Mouse (Mus musculus): ENCODE measurements around the gene M1ap. TPM values are rescaled to one million over a fixed set of nuclear protein-coding genes. Genes with fewer than 3 reads are reported as not detected.

Gene M1ap
- polyA plus RNA-seq, 1 experiment from 2014 or later, result 8.2 TPM

DNA sequence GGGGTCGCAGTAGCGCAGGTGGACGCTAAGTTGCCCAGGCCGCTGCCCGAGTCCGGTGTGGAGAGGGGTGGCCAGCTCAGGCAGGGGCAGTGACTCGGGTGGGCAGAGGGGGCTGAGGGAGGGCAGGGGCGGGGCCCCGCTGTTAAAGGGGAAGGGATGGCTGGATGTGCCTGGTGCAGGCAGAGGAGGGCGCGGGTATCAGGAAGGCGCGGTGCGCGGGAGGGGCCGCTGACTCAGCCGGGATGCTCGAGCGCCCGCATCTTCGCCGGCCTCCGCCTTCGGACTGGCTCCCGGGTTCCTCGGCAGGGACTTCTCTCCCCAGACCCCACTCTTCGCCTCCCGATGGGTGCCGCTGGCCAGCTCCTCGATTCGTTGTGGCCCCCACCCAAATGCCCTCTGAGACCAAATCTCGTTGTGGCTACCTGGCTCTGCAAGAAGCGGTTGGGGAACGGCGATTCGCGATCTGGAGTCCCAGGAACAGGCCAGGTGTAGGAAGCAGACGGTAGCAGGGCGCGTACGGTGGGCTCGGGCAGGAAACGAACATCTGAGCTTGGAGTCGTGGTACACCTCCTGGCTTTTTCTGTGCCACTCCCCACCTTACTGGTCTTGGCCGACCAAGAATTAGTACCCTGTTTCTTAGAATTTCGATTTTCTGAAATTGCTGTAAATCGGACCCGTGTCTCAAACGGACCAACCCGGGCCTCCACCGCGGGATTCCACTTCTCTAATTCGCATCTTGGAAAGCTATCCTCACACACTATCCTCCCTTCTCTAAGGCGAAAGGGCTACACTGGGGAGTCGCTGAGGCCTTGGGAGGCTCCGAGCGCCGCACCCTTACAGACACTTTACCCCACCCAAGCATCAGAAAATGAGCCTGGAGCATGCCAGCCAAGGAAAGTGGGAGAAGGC is 123.9 kb downstream of the M1ap start:
- H3K36me3 ChIP-seq (ENCODE audit: control insufficient read depth, insufficient read depth, low read length), result no peaks in the 10 kb centered on the region
- no peak for ATAC-seq (replicated peaks; ENCODE audit: low FRiP score)
- peak; percentile 77 for DNase-seq (ENCODE audit: low spot score)
- peak overlapping the region; percentile 31 for H3K4me3 ChIP-seq (ENCODE audit: low read depth, low read length)
- H3K9ac ChIP-seq (ENCODE audit: low read depth, low read length), result no peak overlapping the region
- H3K4me1 ChIP-seq (replicated peaks; ENCODE audit: control insufficient read depth, insufficient read depth, low read length), result peaks cover 19% of the 10 kb centered on the region
- no peak overlapping the region for H3K27ac ChIP-seq (ENCODE audit: low read depth, low read length)
- WGBS, result 1% methylated on average over 58 of the region's 58 CpGs
- peaks cover 93% of the 10 kb centered on the region for H3K27me3 ChIP-seq (replicated peaks; ENCODE audit: control insufficient read depth, insufficient read depth, low read length)
- H3K4me2 ChIP-seq, result peak overlapping the region; percentile 39
- H3K9me3 ChIP-seq (ENCODE audit: control insufficient read depth, low read length), result no peaks in the 10 kb centered on the region

DNA sequence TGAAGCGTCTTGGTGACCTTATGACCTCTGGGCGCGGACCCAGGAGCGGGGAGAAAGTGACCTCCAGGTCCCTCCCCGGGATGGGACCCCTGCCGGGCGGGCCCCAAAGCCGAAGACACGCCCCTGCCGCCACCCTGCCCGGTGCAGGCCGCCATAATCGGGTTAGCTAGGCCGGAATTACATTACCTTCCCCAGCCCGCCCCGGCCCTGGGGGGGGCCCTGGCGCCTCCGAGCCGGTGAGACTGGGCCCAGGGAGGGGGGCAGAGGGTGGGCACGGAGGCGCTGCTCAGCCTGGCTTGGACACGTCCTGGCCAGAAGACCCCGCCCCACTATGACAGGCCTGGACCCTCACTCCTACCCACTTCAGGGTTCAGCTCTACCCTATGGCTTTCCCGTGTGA is 124.5 kb downstream of the M1ap start:
- no peaks in the 10 kb centered on the region for H3K36me3 ChIP-seq (ENCODE audit: control insufficient read depth, insufficient read depth, low read length)
- DNase-seq (ENCODE audit: low spot score), result no peak
- ATAC-seq (replicated peaks; ENCODE audit: low FRiP score), result no peak
- H3K27me3 ChIP-seq (replicated peaks; ENCODE audit: control insufficient read depth, insufficient read depth, low read length), result peaks cover 90% of the 10 kb centered on the region
- 4% methylated on average over 24 of the region's 24 CpGs for WGBS
- H3K9ac ChIP-seq (ENCODE audit: low read depth, low read length), result no peak overlapping the region
- H3K9me3 ChIP-seq (ENCODE audit: control insufficient read depth, low read length), result no peaks in the 10 kb centered on the region
- H3K27ac ChIP-seq (ENCODE audit: low read depth, low read length), result no peak overlapping the region
- H3K4me3 ChIP-seq (ENCODE audit: low read depth, low read length), result no peak overlapping the region
- peaks cover 19% of the 10 kb centered on the region for H3K4me1 ChIP-seq (replicated peaks; ENCODE audit: control insufficient read depth, insufficient read depth, low read length)
- peak overlapping the region; percentile 39; the same call in 1 of the 2 replicates for H3K4me2 ChIP-seq

DNA sequence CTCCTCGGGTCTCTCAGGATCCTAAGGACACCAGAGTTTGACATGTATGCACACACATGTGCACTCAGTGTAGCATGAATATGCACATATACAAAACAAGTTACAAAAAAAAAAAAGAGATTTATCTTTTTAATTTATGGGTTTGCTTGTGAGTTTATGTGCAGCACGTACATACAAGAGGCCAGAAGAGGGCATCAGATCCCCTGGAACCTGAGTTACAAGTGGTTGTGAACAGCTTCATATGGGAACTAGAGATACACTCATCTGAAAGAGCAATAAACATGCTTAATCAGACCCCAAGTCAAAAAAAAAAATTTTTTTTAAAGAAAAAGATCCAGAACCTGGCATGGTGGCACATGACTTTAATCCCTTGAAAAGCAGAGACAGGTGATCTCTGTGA is 128.3 kb downstream of the M1ap start:
- peaks cover 15% of the 10 kb centered on the region for H3K4me1 ChIP-seq (replicated peaks; ENCODE audit: control insufficient read depth, insufficient read depth, low read length)
- H3K9me3 ChIP-seq (ENCODE audit: control insufficient read depth, low read length), result no peaks in the 10 kb centered on the region
- peaks cover 59% of the 10 kb centered on the region for H3K27me3 ChIP-seq (replicated peaks; ENCODE audit: control insufficient read depth, insufficient read depth, low read length)
- no peak overlapping the region for H3K4me3 ChIP-seq (ENCODE audit: low read depth, low read length)
- H3K27ac ChIP-seq (ENCODE audit: low read depth, low read length), result no peak overlapping the region
- DNase-seq (ENCODE audit: low spot score), result no peak
- no peaks in the 10 kb centered on the region for H3K36me3 ChIP-seq (ENCODE audit: control insufficient read depth, insufficient read depth, low read length)
- 31% methylated on average over 2 of the region's 2 CpGs for WGBS
- no peak overlapping the region for H3K4me2 ChIP-seq
- ATAC-seq (replicated peaks; ENCODE audit: low FRiP score), result no peak
- no peak overlapping the region for H3K9ac ChIP-seq (ENCODE audit: low read depth, low read length)

DNA sequence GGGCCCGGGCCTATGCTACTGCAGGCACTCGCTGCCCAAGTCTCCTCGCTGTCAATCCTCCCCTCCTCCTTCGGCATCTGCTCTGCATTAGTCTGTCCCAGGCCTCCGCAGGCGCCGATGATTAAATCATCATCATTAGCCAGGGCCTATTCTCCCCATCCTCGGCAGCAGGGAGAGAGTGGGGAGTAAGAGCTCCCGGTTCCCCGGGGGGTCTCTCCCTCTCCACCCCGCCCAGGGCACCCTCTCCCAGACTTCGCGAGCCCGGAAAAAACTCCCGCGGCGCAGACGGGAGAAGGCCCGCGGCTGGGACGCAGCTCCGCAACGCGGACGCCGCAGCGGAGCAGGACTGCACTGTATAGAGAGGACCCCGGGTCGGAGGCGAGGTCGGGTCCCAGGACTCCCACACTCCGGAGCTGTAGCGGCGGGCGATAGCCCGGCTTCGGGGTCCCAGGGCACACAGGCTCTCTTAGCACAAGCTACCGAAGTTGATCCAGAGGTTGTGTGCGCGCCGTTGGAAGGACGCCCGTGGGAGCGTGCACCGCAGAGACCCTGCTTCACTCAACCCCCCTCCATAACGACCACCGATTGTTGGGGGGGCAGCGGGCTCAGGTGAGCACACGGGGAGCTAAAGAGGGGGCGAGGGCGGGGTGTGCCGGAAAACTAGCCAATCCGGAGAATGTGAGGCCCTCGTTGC is 131.1 kb downstream of the M1ap start, which contains the start of gene Pcgf1:
Gene Pcgf1, plus strand, starts transcription at position 240 of the 694 bp plus-strand sequence.
- Histone ChIP-seq H3K27me3 (replicated peaks; ENCODE audit: control insufficient read depth, insufficient read depth, low read length) (peaks cover 38% of the 10 kb centered on the region), H3K9ac (ENCODE audit: low read depth, low read length) (peak within 1 kb of the TSS; percentile 79), H3K27ac (ENCODE audit: low read depth, low read length) (peak within 1 kb of the TSS; percentile 81), H3K4me2 (peak within 1 kb of the TSS; percentile 96), H3K9me3 (ENCODE audit: control insufficient read depth, low read length) (no peaks in the 10 kb centered on the region), H3K4me3 (ENCODE audit: low read depth, low read length) (peak within 1 kb of the TSS; percentile 76), H3K4me1 (replicated peaks; ENCODE audit: control insufficient read depth, insufficient read depth, low read length) (peaks cover 5% of the 10 kb centered on the region), H3K36me3 (ENCODE audit: control insufficient read depth, insufficient read depth, low read length) (peaks cover 12% of the 10 kb centered on the region; the same call in 1 of the 2 replicates)
- ATAC-seq (replicated peaks; ENCODE audit: low FRiP score) (peak; percentile 59), DNase-seq (ENCODE audit: low spot score) (no peak)
- WGBS, result under 1% methylated on average over 54 of the region's 54 CpGs

DNA sequence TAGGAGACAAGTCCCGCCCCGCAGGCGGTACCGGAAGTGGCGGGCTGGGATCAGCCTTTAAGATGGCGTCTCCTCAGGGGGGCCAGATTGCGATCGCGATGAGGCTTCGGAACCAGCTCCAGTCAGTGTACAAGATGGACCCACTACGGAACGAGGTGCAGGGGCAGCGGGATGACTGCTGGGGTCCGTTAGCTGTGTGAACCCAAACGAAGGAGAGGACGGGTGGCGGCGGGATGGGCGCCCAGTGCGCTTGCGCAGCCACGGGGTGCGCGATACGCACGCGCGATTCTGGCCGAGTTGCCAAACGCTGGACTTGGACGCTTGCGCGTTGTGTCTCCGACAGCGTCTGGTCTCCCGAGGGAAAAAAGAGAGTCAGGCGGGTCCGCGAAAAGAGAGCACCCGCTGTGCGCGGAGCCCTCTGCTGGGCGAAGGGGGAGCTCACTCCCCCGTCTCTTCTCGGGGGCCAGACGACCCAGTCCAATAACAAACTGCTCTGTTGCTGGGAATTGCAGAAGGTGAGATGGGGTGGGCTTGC is 131.7 kb downstream of the M1ap start:
- Histone ChIP-seq H3K36me3 (ENCODE audit: control insufficient read depth, insufficient read depth, low read length) (peaks cover 12% of the 10 kb centered on the region; the same call in 1 of the 2 replicates), H3K27me3 (replicated peaks; ENCODE audit: control insufficient read depth, insufficient read depth, low read length) (peaks cover 38% of the 10 kb centered on the region), H3K4me3 (ENCODE audit: low read depth, low read length) (peak overlapping the region; percentile 76), H3K9me3 (ENCODE audit: control insufficient read depth, low read length) (no peaks in the 10 kb centered on the region), H3K27ac (ENCODE audit: low read depth, low read length) (peak overlapping the region; percentile 81), H3K4me2 (peak overlapping the region; percentile 96), H3K9ac (ENCODE audit: low read depth, low read length) (peak overlapping the region; percentile 79), H3K4me1 (replicated peaks; ENCODE audit: control insufficient read depth, insufficient read depth, low read length) (peaks cover 5% of the 10 kb centered on the region)
- ATAC-seq (replicated peaks; ENCODE audit: low FRiP score) (peak; percentile 91), DNase-seq (ENCODE audit: low spot score) (peak; percentile 100)
- WGBS, result under 1% methylated on average over 46 of the region's 46 CpGs

Small RNA genes lying within 50 kb of the gene (microRNA-seq; reads per million reads assigned to microRNA genes)
- not detected for gene Mir7040 (ENCODE audit: borderline number of aligned reads)

Other genes with a start within 250 kb of the M1ap start
- gene Pole4, start 241.5 kb upstream of the M1ap start, polyA plus RNA-seq (2014; fragmentation: Nextera tagmentation; extraction: Ambion mirVana), result 106 and 108 TPM in 2 replicates
- 25.0 and 29.0 TPM in 2 replicates for gene Hk2, start 172.4 kb upstream of the M1ap start, polyA plus RNA-seq (2014; fragmentation: Nextera tagmentation; extraction: Ambion mirVana)
- gene Sema4f, start 7.1 kb upstream of the M1ap start, polyA plus RNA-seq (2014; fragmentation: Nextera tagmentation; extraction: Ambion mirVana), result 0.14 and 0.34 TPM in 2 replicates
- gene Dok1, start 86.6 kb downstream of the M1ap start, polyA plus RNA-seq (2014; fragmentation: Nextera tagmentation; extraction: Ambion mirVana), result 12.6 and 17.2 TPM in 2 replicates
- 5.0 and 6.2 TPM in 2 replicates for gene Loxl3, start 87.3 kb downstream of the M1ap start, polyA plus RNA-seq (2014; fragmentation: Nextera tagmentation; extraction: Ambion mirVana)
- gene Aup1, start 107.6 kb downstream of the M1ap start, polyA plus RNA-seq (2014; fragmentation: Nextera tagmentation; extraction: Ambion mirVana), result 220 and 230 TPM in 2 replicates
- 102 and 103 TPM in 2 replicates for gene Htra2, start 108.4 kb downstream of the M1ap start, polyA plus RNA-seq (2014; fragmentation: Nextera tagmentation; extraction: Ambion mirVana)
- gene Dqx1, start 110.9 kb downstream of the M1ap start, polyA plus RNA-seq (2014; fragmentation: Nextera tagmentation; extraction: Ambion mirVana), result 6.1 and 6.2 TPM in 2 replicates
- 0.30 and 0.95 TPM in 2 replicates for gene Tlx2, start 123.4 kb downstream of the M1ap start, polyA plus RNA-seq (2014; fragmentation: Nextera tagmentation; extraction: Ambion mirVana)
- 25.0 and 27.8 TPM in 2 replicates for gene Pcgf1, start 131.0 kb downstream of the M1ap start, polyA plus RNA-seq (2014; fragmentation: Nextera tagmentation; extraction: Ambion mirVana)
- 0.53 and 0.73 TPM in 2 replicates for gene Lbx2, start 139.5 kb downstream of the M1ap start, polyA plus RNA-seq (2014; fragmentation: Nextera tagmentation; extraction: Ambion mirVana)
- 2.0 and 2.5 TPM in 2 replicates for gene Ccdc142, start 154.7 kb downstream of the M1ap start, polyA plus RNA-seq (2014; fragmentation: Nextera tagmentation; extraction: Ambion mirVana)
- gene Gm42688, start 154.7 kb downstream of the M1ap start, polyA plus RNA-seq (2014; fragmentation: Nextera tagmentation; extraction: Ambion mirVana), result 2.7 and 2.9 TPM in 2 replicates
- 110 and 115 TPM in 2 replicates for gene Mrpl53, start 162.1 kb downstream of the M1ap start, polyA plus RNA-seq (2014; fragmentation: Nextera tagmentation; extraction: Ambion mirVana)
- gene Mogs, start 168.6 kb downstream of the M1ap start, polyA plus RNA-seq (2014; fragmentation: Nextera tagmentation; extraction: Ambion mirVana), result 88.9 and 89.6 TPM in 2 replicates
- 45.1 and 50.3 TPM in 2 replicates for gene Wbp1, start 174.7 kb downstream of the M1ap start, polyA plus RNA-seq (2014; fragmentation: Nextera tagmentation; extraction: Ambion mirVana)
- 15.8 and 17.6 TPM in 2 replicates for gene Ino80b, start 178.5 kb downstream of the M1ap start, polyA plus RNA-seq (2014; fragmentation: Nextera tagmentation; extraction: Ambion mirVana)
- gene Rtkn, start 188.6 kb downstream of the M1ap start, polyA plus RNA-seq (2014; fragmentation: Nextera tagmentation; extraction: Ambion mirVana), result 14.7 and 15.4 TPM in 2 replicates
- gene Wdr54, start 209.5 kb downstream of the M1ap start, polyA plus RNA-seq (2014; fragmentation: Nextera tagmentation; extraction: Ambion mirVana), result 2.3 and 4.3 TPM in 2 replicates
- gene 1700003E16Rik, start 209.5 kb downstream of the M1ap start, polyA plus RNA-seq (2014; fragmentation: Nextera tagmentation; extraction: Ambion mirVana), result 0.08 and 0.12 TPM in 2 replicates
- 56.3 and 63.4 TPM in 2 replicates for gene Dctn1, start 219.0 kb downstream of the M1ap start, polyA plus RNA-seq (2014; fragmentation: Nextera tagmentation; extraction: Ambion mirVana)

Measured in liver, embryonic 11.5 days (tissue).